Mouse (Mus musculus) activated CD4-positive, CD25-positive, alpha-beta regulatory T cell, adult 4 months (primary cell): ENCODE measurements around the gene Cacna1c. TPM values are rescaled to one million over a fixed set of nuclear protein-coding genes. Genes with fewer than 3 reads are reported as not detected.

Experiments used
- ATAC-seq: one replicate; pipeline ENCODE4 v1.8.0; 2017
- polyA plus RNA-seq, 2 experiments: library from polyadenylated mRNA; unstranded; fragments of 100-300 nt; shearing (Covaris generic); gene quantifications; one replicate each; pipeline ENCODE4 v1.2.1; 2017

Gene Cacna1c
- polyA plus RNA-seq, 2 experiments from 2014 or later = 1.1 TPM

DNA sequence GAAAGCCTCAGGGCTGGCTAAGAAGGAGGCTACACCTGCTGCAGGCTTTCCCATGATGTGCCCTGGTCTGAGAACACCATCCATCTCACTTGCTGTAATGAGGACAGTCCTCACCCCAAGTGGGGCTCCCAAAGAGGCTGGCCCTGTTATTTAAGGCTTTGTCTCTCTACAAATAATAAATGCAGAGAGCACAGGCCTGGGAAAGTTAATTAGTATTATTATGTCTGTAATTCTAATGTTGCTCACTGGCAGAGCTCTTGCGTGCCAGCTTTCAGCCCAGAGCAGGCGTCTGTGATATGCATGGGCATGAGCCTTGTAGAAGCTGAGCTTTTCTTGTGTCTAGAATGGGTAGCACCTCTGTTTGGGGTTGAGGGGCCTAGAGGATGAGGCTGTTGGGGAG lies 354.3 kb downstream of the Cacna1c start:
- no peak for ATAC-seq

DNA sequence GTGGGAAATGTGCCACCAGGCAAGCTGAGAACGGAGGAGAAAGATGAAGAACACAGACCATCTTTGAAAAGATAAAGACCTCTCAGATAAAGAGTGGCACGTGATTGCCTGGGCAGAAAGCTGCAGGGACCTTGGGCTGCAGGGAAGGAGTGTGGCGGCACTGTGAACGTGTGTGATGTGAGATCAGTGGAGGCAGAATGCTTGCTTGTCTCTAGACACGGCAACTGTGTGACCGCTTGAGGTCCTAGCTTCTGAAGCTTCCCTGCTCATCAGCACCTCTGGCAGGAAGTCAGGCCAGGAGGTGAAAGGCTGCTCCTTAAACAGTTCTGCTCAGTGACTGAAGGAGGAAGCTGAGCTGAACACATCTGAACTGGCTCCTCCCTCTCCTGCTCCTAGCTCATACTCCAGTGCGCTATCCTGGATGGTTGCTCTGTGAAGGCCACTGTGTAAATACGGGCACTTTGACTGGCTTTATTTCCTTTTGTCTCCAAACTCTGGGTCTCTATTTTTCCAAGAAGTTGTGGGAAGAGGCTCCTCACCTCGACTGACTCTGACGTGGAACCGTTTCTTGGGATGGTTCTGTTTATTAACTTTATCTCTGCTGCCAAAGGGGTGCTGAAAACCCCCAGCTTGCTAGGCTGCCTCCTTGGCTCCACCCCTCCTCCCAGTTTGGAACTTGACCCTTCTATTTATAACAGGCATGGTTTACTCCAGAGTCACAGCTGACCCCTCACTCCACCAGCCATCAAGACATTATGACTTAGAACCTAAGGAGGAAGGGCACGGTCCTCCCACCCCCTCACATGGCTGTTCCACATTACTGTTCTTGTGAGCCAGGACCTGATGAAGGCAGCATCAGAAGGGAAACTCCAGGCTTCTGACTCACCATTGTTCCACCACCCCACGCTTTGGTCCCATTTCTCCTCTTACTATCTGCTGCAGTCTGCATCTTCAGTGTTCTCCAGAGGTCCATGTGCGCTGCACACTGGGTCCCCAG lies 357.0 kb downstream of the Cacna1c start:
- no peak for ATAC-seq

DNA sequence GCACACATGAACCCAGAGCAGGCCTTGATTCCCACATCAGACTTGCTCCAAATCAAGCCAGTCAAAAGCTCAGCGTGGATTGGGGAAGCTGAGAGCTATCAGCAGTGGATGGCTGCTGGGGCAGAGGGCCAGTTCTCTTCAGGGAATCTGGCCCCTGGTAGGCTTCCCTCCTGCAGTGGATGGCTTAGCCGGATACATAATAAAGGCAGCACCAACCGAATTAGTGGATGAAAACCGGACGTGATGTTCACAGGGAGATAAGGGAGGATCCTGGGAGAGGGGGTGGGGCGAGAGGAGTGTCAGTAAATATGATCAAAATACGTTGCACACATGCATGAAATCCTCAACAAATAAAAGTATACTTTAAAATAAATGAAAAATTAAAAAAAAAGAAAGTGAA lies 359.5 kb downstream of the Cacna1c start:
- ATAC-seq = no peak

DNA sequence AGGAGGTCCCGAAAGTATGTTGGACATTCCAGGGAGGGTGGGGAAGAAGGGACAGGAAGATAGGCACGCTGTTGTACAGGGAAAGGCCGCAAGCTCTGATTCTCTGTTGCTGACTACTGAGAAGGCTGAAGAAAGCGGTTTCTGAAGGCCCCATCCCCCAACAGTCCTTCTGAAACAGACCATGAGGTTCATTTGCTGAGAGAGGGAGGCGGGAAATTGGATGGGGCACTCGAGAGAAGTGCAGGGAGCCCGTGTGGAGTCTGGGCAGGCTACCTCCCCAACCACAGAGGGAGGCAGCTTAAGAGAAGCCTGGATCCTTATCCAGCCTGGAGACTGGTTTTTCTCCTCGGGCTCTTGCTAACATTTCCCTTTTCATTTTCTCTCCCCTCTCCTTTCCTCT lies 362.2 kb downstream of the Cacna1c start:
- no peak for ATAC-seq

DNA sequence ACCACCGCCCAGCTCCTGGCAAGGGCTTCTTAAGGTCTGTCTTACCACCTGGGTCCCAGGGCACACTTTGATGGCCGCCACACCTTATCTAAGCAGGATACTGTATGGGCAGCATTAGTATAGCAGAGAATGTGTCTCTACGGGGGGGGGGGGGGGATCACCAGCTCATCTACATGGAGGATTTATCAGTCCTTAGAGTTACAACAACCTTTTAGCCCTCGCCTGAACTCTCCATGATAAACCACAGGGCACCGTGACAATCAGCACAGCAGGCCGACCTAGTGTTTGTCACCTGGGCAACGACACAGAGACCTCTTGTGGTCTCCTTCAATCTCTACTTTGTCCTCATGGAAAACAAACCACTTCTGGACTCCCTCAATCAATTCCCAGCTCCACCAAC lies 363.2 kb downstream of the Cacna1c start:
- ATAC-seq = no peak

DNA sequence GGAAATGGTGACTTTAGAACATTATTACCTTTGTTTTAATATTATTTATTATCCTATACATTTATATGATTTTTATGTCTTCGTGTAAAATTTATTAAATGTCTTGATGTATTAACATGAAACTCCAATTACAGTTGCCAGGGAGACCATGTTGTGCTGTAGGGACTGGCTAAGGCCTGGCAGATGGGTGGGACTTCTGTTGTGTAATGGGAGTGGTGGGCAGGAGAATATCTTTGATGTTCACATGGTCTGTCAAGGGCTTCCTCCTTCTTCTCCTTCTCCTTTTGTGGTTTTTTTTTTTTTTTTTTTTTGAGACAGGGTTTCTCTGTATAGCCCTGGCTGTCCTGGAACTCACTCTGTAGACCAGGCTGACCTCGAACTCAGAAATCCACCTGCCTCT lies 363.6 kb downstream of the Cacna1c start:
- no peak for ATAC-seq

DNA sequence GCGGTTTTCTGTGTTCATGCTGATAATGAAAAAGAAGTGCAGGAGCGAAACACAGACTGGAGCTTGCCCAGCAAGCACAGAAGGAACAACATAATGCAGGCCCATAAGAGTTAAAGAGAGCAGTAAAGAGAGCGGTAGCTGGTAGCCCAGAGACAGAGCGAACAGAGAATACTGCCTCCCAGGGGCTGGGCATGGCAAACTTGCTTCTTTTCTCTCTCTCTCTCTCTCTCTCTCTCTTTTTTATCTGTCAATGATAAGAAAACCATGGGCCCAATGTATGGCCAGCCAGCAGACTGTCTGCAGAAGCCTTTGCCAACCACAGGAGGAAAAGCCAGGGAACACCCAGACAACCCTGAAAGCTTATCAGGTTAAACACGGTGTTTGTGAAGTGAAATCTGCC lies 365.4 kb downstream of the Cacna1c start:
- no peak for ATAC-seq

DNA sequence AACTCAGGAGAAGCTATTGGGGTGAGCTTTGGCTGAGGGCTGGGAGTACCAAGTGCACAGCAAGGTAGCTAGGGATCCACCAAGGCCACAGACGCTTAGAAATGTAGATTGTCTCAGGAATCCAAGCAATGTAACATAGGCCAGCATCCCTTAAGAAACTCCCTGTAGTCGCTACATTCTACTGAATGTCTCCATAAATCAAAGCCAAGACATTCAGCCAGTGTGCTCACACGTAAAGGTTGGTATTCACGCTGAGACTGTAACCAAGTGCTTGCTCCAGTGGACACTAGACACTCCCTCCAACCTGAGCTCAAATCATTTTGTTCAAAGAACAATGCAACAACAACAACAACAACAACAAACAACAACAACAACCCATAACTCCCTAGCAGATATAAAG lies 368.0 kb downstream of the Cacna1c start:
- ATAC-seq = no peak

DNA sequence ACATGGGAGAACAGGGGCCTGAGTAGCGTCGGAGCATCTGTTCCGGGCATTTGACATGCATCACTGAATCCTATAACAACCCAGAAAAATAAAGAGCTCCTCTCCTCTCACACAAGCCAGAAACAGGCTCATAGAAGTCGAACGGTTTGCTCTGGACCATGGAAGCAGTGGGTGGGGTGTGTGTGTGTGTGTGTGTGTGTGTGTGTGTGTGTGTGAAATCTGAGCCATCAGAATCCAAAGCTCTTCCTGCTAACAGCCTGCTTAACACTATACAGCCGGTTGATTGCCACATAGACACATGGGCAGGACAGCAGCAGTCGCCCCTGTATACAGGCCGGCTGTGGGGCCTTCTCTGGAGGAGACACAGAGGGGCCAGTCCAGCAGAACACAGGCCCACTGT lies 368.7 kb downstream of the Cacna1c start:
- no peak for ATAC-seq

DNA sequence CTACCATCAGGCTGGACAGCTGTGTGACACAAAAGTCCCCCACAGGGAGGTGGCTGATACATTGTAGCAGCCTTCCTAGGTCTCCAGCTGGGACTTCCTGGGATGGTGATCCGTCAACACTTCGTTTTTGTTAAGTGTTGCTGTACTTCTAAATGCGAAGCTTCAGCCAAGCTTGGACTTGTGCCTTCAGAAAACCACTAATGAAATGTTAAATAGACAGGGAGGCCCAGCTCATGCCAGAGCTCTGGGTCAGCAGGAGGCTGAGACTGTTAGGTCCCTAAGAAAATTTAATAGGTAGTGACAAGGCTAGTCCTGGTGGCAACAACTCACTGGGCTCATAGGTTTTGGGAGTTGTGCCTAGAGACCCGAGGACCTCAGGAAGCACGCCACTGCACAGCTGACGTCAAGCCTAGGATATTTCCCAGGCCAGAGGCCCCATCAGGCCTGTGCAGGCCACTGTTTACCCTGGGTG lies 370.8 kb downstream of the Cacna1c start:
- ATAC-seq = no peak

DNA sequence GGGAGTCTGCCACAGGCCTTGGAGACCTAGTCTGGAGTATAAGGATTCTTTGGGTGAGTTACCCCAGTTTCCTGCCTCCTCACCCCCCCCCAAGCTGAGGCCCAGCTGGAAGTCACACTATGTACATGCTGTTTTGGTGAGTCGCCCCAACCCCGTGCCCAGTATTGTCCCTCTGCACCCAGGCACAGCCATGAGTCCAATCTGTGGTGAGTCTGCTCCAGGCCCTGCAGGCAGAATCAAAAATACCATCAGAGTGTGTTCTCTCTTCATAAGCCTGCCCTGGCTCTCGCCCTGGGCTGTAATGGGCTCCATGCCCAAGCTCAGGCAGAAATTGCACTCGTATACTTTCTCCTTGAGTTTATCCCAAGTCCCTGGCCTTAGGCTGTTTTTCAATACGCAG lies 374.7 kb downstream of the Cacna1c start:
- ATAC-seq = no peak

DNA sequence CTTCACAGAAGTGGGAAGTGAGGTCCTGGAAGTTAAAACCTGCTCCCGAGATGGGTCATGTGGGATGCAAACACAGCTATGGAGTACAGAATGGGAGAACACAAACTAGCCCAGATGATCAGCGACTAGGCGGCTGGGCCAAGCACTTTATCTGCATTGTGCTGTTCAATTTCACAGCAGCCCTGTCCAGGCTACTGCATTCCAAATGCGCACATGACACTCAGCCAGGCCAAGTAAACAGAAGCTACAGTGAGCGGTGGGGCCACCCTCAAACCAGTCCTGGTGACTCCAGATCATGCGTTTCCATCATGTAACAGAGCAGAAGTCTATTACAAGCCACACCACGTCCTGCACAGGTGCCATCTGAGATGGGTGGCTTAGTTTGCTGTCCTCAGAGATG lies 376.6 kb downstream of the Cacna1c start:
- no peak for ATAC-seq

DNA sequence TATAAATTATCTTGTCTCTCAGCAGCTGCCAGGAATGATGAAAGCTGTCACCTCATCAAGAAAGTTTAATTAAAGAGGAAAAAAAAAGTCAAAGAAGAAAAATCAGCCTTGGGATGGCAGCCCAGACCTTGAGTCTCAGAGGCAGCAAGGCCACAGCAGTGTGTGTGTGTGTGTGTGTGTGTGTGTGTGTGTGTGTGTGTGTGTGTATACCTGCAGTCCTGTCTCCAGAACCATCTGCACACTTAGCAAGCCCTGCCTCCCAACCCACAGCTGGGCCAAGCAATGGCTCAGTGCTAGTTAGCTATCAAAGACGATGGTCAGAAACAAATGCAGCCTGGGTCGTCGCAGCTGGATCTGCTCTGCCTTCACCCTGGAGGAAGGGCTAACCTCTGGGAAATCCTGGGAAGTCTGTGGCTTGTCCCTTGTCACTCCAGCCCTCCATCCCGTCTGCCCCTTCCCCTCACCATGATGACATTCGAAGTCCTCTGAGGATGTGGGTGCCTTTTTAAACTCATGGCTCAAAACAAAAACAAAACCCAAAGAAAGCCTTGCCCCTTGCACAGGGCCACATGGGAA lies 378.2 kb downstream of the Cacna1c start:
- ATAC-seq = no peak

DNA sequence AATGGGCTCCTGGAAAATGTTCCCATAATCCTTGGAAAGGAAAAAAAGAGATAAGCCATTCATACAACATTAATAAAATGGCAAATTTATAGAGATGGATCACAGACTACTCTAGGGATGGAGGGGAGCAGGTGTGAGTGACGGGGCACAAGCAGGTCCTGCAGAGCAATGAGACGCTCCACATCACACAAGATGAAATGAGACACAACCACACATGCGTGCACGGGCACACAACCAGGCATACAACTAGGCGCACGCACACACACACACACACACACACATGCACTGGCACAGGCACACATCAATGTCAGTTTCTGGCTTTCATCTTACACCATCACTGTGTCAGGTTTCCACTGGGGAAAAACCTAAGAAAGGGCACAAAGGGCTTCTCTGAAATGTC lies 380.0 kb downstream of the Cacna1c start:
- no peak for ATAC-seq

DNA sequence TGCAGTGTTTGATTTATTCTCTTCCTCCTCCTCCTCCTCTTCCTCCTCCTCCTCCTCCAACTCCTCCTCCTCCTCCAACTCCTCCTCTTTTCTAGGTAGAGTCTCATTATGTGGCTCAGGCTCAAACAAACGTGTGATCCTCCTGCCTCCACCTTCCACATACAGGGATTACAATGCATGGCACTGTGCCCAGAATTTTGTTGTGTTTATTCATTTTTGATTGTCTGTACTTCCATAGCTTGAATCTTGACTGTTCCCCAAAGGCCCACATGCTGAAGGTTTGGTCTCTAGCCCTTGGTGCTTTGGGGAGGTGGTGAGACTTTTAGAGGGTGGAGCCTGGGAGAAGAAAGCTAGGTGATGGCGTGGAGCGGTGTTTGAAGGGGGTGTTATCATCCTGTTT lies 383.7 kb downstream of the Cacna1c start:
- no peak for ATAC-seq

DNA sequence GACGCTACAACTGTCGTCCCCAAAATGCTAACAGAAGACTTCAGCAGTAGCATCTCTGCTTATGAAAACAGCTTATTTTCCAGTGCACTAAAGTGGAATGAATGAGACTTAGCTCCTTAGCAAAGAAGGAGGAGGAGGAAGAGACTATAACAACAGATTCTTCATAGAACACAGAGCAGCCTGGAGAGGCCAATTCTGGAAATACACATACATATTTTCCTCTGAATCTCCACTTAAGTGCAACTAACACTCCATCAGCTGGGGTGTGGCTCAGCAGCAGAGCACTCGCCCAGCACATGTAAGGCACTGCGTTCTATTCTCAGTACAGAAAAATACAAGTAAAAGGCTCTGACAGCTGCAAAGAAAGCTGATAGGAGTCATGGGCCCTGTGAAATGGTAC lies 384.2 kb downstream of the Cacna1c start:
- ATAC-seq = no peak

DNA sequence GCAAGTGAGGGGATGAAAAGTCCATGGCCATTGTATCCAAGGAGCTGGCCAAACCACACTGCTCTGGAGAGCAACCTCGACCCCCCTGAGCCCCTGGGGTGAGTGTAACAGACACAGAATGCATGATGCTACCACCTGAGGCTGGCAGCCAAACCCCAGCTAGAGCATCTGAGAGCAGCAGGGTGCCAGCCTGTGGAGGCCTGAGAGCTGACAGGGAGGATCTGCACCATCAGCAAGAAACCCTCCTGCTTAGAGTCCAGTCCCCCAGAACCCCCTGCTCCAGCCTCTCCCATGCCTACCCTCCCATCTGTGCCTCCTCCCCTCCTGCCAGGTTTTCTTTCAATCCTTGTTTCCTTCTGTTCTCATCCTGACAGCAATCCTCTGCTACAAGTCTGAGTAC lies 385.4 kb downstream of the Cacna1c start:
- ATAC-seq = no peak

DNA sequence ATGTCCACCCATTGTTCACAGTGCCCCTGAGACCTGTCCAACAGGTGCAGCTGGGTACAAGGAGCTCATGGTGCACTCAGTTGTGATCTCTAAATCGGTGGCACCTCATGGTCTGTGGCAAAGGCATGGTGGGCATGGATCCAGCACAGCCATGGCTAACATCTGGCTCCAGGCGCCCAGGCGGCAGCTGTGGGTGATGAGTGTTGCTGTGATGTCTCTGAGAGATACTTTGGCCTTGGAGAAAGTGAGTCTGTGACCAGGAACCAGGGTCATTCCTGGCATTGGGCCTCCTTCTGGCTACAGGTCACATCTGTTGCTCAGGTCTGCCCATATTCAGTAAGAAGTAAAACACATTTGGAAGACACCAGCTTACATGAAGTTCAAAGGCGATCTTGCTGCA lies 391.1 kb downstream of the Cacna1c start:
- no peak for ATAC-seq

DNA sequence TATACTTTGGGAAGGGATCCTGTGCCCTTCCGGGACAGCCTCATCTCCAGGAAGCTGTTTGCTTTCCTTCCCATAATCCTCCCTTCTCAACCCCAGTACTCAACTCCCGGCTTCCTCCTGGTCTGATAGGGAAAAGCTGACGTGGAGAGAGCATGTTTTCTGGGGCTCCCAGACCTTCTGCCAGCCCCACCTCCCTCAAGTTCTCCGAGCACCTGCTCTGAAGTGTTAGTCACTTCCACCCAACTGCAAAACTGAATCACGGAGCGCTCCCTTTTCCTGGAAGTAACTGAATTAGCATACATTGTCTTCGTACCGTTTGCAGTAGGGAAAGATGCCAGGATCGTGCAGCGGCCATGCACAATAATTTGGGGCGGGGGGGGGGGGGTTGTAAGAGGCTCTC lies 393.9 kb downstream of the Cacna1c start:
- ATAC-seq = no peak

DNA sequence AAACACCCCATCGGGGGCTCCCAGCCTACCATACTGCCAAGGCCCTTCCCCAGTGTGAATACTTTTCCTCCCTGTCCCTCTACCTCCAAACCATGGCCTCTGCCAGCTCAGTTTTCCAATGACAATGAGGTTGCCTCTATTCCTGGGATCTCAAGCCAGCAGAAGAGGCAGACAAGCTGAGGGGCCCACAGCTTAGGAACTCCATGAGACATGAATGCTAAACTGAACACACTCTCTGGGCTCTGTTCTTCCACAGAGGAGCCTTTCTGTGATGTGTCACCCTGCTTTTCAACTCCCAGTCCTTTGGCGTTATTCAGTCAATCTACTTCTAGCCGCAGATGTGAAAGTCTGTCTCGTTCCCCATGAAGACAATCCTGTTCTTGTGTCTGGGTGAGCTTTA lies 399.8 kb downstream of the Cacna1c start:
- no peak for ATAC-seq

DNA sequence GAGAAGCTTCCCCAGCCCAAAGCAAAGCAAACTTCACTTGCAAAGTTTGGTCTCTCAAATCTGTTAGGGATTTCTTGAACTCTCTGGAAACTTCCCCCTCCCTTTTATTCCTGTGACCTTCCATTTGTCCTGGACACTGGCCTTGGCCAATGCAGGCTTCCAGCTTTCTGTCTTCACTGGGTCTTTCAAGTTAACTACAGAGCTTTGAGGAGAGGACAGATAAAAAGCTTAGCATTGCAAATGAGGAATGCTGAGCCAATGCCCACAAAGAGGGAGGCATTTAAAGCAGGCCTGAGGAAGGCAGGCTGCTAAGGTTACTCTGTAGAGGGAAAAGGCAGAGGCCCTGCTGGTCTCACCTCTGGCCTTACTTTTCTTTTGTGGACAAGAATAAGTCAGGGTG lies 400.5 kb downstream of the Cacna1c start:
- no peak for ATAC-seq

DNA sequence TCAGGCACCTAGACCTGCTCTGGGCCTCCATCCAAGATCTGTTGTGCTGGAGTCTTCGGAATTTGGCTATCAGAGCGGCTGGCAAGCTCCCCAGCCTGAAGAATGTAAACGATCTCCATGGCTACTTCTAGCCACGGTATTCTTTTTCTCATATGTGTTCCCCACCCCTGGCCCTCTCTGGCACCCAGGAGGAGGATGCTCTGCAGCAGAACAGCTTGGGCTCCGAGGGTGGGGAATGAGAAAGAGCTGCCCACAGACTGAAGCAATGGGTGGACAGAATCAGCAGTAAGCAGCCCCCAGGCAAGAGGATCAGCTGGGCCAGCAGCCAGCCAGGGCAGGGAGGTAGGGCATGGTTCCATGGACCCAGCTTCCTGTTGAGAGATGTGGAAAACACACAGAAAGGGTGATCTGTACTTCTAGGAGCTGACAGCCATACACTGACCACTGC lies 404.3 kb downstream of the Cacna1c start:
- ATAC-seq = no peak

DNA sequence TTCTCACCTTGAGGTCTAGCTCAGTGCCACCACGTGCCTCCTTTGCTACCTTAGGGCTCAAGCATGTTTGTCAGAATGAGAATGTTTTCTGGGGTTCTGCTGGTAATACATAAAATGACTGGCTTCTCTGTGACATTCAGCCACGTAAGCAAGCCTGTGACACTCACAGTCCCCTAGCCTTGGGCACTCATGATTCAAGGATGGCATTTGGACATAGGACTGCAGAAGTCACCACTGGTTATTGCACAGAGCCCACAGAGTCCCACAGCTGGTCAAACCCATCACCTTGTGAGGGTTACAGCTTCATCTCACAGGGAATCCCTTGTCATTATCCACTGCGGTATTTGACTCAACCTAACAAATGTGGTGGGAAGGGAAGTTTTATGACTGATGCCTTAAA lies 408.3 kb downstream of the Cacna1c start:
- ATAC-seq = no peak

DNA sequence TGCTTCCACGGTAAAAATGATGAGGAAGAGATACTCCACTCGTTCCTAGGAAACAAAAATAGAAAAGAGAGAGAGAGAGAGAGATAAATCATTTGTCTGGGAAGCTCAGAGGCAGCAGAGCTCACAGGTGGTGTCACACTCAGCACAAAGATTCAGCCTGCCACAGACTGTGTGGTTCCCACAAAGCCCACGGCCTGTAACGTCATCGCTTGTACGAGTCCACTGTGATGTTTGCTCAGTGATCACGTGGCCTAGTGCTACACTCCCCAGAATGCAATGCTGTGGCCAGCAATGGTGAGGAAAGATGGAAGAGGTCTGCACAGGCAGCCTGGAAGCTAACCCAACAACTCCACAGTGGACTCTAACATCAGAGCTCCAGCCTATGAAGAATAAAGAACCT lies 415.9 kb downstream of the Cacna1c start:
- ATAC-seq = no peak
